Mouse (Mus musculus) right cerebral cortex, adult 2 months (tissue): ENCODE measurements around the gene Robo2.

Experiments used
- DNase-seq, 2 experiments: peaks; one replicate each; pipeline ENCODE4 v3.0.0; 2021 to 2022; ENCODE audit warnings: low spot score in 2 of 2

Robo2 gene

GRCm38 (mm10) chr16:74411481-74412251 is at the start of gene Robo2:
Robo2 (minus strand) TSS chr16:74411825.
- DNase-seq = peak; percentile 75 to 76

GRCm38 (mm10) chr16:74458138-74458537 is 46.5 kb upstream of the Robo2 start:
- DNase-seq = no peak

GRCm38 (mm10) chr16:74457736-74458135 is 46.1 kb upstream of the Robo2 start:
- no peak for DNase-seq

- DNase-seq = no peak
These were observed 45.3 kb upstream of the Robo2 start for GRCm38 (mm10) chr16:74456808-74457470.

GRCm38 (mm10) chr16:74455179-74455578 is 43.6 kb upstream of the Robo2 start:
- no peak for DNase-seq

- DNase-seq = no peak
These were observed 36.4 kb upstream of the Robo2 start for GRCm38 (mm10) chr16:74448025-74448424.

GRCm38 (mm10) chr16:74427071-74427470 is 15.4 kb upstream of the Robo2 start:
- DNase-seq = no peak

GRCm38 (mm10) chr16:74420324-74420723 is 8.7 kb upstream of the Robo2 start:
- DNase-seq = no peak

- peak; percentile 61 to 75 for DNase-seq
These were observed 1.1 kb upstream of the Robo2 start for GRCm38 (mm10) chr16:74412471-74413291.

GRCm38 (mm10) chr16:74411021-74411420 is 604 bp downstream of the Robo2 start:
- DNase-seq = peak in 1 of 2 experiments; percentile 57

GRCm38 (mm10) chr16:74410125-74410524 is 1.5 kb downstream of the Robo2 start:
- DNase-seq = peak in 1 of 2 experiments; percentile 46

- no peak for DNase-seq
These were observed 2.1 kb downstream of the Robo2 start for GRCm38 (mm10) chr16:74409548-74409947.

- no peak for DNase-seq
These were observed 3.1 kb downstream of the Robo2 start for GRCm38 (mm10) chr16:74408566-74408965.

GRCm38 (mm10) chr16:74397291-74397690 is 14.3 kb downstream of the Robo2 start:
- DNase-seq = no peak

GRCm38 (mm10) chr16:74395678-74396077 is 15.9 kb downstream of the Robo2 start:
- no peak for DNase-seq

- no peak for DNase-seq
These were observed 32.2 kb downstream of the Robo2 start for GRCm38 (mm10) chr16:74379458-74379857.

- DNase-seq = no peak
These were observed 36.2 kb downstream of the Robo2 start for GRCm38 (mm10) chr16:74375342-74375940.

GRCm38 (mm10) chr16:74374540-74374939 is 37.1 kb downstream of the Robo2 start:
- no peak for DNase-seq

GRCm38 (mm10) chr16:74373407-74373806 is 38.2 kb downstream of the Robo2 start:
- no peak for DNase-seq

- DNase-seq = no peak
These were observed 38.7 kb downstream of the Robo2 start for GRCm38 (mm10) chr16:74372876-74373275.

GRCm38 (mm10) chr16:74348437-74348836 is 63.2 kb downstream of the Robo2 start:
- DNase-seq = no peak
